Mouse (Mus musculus) forebrain, postnatal 0 days (tissue): ENCODE results near the gene Nipsnap1. TPM values are rescaled to one million over a fixed set of nuclear protein-coding genes. Genes with fewer than 3 reads are reported as not detected.

Source experiments
- ATAC-seq: fragments of 200-750 bp; cut with Nextera tagmentation; 2 replicates; pipeline ENCODE4 v1.8.0; 2017; ENCODE audit warnings: mild to moderate bottlenecking, moderate library complexity
- DNase-seq: peaks from one replicate; pipeline ENCODE4 v3.0.0-alpha.2; 2015
- H3K27ac ChIP-seq: fragments of 300-500 bp; sonication (generic); 2 replicates; pipeline ENCODE4 v1.5.1; 2014; ENCODE audit warnings: low read depth, mild to moderate bottlenecking, antibody characterized with exemption, low read length, moderate library complexity, mixed read lengths
- H3K27me3 ChIP-seq: fragments of 300-500 bp; sonication (generic); 2 replicates; pipeline ENCODE4 v1.6.1; 2014; ENCODE audit warnings: mild to moderate bottlenecking, low read length, mixed read lengths; ENCODE audit not compliant: insufficient read depth
- H3K36me3 ChIP-seq: fragments of 300-500 bp; sonication (generic); 2 replicates; pipeline ENCODE4 v1.6.1; 2014; ENCODE audit warnings: mild to moderate bottlenecking, moderate library complexity; ENCODE audit not compliant: insufficient read depth
- H3K4me1 ChIP-seq: fragments of 300-500 bp; sonication (generic); 2 replicates; pipeline ENCODE4 v1.6.1; 2014; ENCODE audit warnings: antibody characterized with exemption; ENCODE audit not compliant: insufficient read depth
- H3K4me2 ChIP-seq: fragments of 300-500 bp; sonication (generic); 2 replicates; pipeline ENCODE4 v1.6.1; 2014; ENCODE audit warnings: low read depth, mild to moderate bottlenecking, moderate library complexity
- H3K4me3 ChIP-seq: fragments of 300-500 bp; sonication (generic); 2 replicates; pipeline ENCODE4 v1.5.1; 2014; ENCODE audit warnings: low read depth, low read length, mixed read lengths
- H3K9ac ChIP-seq: fragments of 300-500 bp; sonication (generic); 2 replicates; pipeline ENCODE4 v1.6.1; 2014; ENCODE audit warnings: mild to moderate bottlenecking
- H3K9me3 ChIP-seq: fragments of 300-500 bp; sonication (generic); 2 replicates; pipeline ENCODE4 v1.6.1; 2016; ENCODE audit warnings: low read length
- CTCF ChIP-seq: sonication (generic); IDR thresholded peaks from 2 replicates; pipeline ENCODE4 v1.5.1; 2016; ENCODE audit warnings: antibody characterized with exemption, control low read depth, low read depth
- WGBS: fragments of 180-500 bp; shearing (Covaris S2); extraction: QIAGEN DNeasy Blood & Tissue Kit; methylation state at CpG from one replicate; pipeline ENCODE4 v1.1.7; 2014; 5-methylcytosine and 5-hydroxymethylcytosine counted together
- polyA plus RNA-seq: library from polyadenylated mRNA; unstranded; fragments of >200 nt; fragmentation: Nextera tagmentation; extraction: Ambion mirVana; gene quantifications from 2 replicates; pipeline ENCODE4 v1.2.1, GENCODE M21; 2015
- total RNA-seq: library from RNA; depleted of rRNA; stranded (reverse); fragments of >200 nt; gene quantifications from 2 replicates; pipeline ENCODE4 v1.2.3, GENCODE M21; 2014

Gene Nipsnap1
- total and polyA plus RNA-seq, 2 experiments from 2014 or later = 125 to 128 TPM

- WGBS = 62% methylated on average over 6 of the region's 6 CpGs
- Histone ChIP-seq H3K4me2 (no peak overlapping the region), H3K9ac (no peak overlapping the region), H3K4me3 (no peak overlapping the region), H3K9me3 (no peaks in the 10 kb centered on the region), H3K4me1 (no peaks in the 10 kb centered on the region), H3K27ac (no peak overlapping the region), H3K27me3 (no peaks in the 10 kb centered on the region), H3K36me3 (no peaks in the 10 kb centered on the region)
- peak; percentile 66 for TF ChIP-seq CTCF
- DNase-seq (peak; percentile 61), ATAC-seq (no peak; the same call in 1 of the 2 replicates)
These were observed 37.0 kb upstream of the Nipsnap1 start for GRCm38 (mm10) chr11:4836755-4837154.

DNA sequence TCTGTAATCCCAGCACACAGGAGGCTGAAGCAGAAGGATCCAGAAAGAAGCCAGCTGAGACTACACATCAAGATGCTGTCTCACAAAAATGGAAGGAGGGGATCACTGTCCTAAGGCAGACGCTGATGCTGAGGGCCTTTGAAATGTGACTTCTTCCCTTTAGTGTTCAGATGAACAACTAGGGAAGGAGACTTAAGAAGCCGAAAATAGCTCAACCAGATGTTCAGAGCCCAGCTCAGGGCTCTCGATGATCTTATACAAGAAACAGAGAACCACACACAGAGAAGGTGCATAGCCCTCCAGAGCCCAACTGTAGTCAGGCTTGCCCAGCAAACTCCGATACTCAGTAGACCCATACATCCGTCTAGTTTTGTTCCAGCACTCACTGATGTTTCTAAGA is 36.4 kb upstream of the Nipsnap1 start:
- DNase-seq (no peak), ATAC-seq (no peak)
- H3K4me2 ChIP-seq = no peak overlapping the region
- no peaks in the 10 kb centered on the region for H3K4me1 ChIP-seq
- no peak overlapping the region for H3K9ac ChIP-seq
- no peaks in the 10 kb centered on the region for H3K9me3 ChIP-seq
- no peaks in the 10 kb centered on the region for H3K36me3 ChIP-seq
- no peak overlapping the region for H3K27ac ChIP-seq
- no peak overlapping the region for H3K4me3 ChIP-seq
- H3K27me3 ChIP-seq = no peaks in the 10 kb centered on the region
- no peak for TF ChIP-seq CTCF
- 71% methylated on average over 5 of the region's 5 CpGs for WGBS

- H3K27me3 ChIP-seq = no peaks in the 10 kb centered on the region
- no peak for TF ChIP-seq CTCF
- H3K4me2 ChIP-seq = no peak overlapping the region
- H3K9ac ChIP-seq = no peak overlapping the region
- no peak overlapping the region for H3K27ac ChIP-seq
- no peak overlapping the region for H3K4me3 ChIP-seq
- DNase-seq = no peak
- WGBS = 84% methylated on average over 1 of the region's 1 CpGs
- H3K9me3 ChIP-seq = no peaks in the 10 kb centered on the region
- no peaks in the 10 kb centered on the region for H3K36me3 ChIP-seq
- no peak for ATAC-seq
- H3K4me1 ChIP-seq = no peaks in the 10 kb centered on the region
These were observed 35.5 kb upstream of the Nipsnap1 start for GRCm38 (mm10) chr11:4838235-4838634.

- no peak overlapping the region for H3K4me2 ChIP-seq
- no peak overlapping the region for H3K9ac ChIP-seq
These were observed 32.7 kb upstream of the Nipsnap1 start for GRCm38 (mm10) chr11:4840942-4841526.

GRCm38 (mm10) chr11:4848483-4849248 is 25.1 kb upstream of the Nipsnap1 start:
- H3K4me3 ChIP-seq = peak overlapping the region; percentile 93
- peak overlapping the region; percentile 77 for H3K27ac ChIP-seq
- no peaks in the 10 kb centered on the region for H3K36me3 ChIP-seq
- no peaks in the 10 kb centered on the region for H3K9me3 ChIP-seq
- no peaks in the 10 kb centered on the region for H3K27me3 ChIP-seq
- H3K4me2 ChIP-seq = peak overlapping the region; percentile 65
- no peak for DNase-seq
- H3K9ac ChIP-seq = peak overlapping the region; percentile 82
- TF ChIP-seq CTCF = 0 out of 2 replicates have a peak, but pooled peaks have one; percentile 1
- no peak for ATAC-seq
- WGBS = 2% methylated on average over 50 of the region's 50 CpGs
- H3K4me1 ChIP-seq = peaks cover 9% of the 10 kb centered on the region

More at GRCm38 (mm10) chr11:4840942-4841526, 32.7 kb upstream of the Nipsnap1 start:
- WGBS = 76% methylated on average over 3 of the region's 3 CpGs
- Histone ChIP-seq H3K4me3 (no peak overlapping the region), H3K4me1 (no peaks in the 10 kb centered on the region), H3K27ac (no peak overlapping the region), H3K36me3 (no peaks in the 10 kb centered on the region), H3K9me3 (no peaks in the 10 kb centered on the region), H3K27me3 (no peaks in the 10 kb centered on the region)
- ATAC-seq = no peak
- no peak for TF ChIP-seq CTCF
- DNase-seq = no peak

DNA sequence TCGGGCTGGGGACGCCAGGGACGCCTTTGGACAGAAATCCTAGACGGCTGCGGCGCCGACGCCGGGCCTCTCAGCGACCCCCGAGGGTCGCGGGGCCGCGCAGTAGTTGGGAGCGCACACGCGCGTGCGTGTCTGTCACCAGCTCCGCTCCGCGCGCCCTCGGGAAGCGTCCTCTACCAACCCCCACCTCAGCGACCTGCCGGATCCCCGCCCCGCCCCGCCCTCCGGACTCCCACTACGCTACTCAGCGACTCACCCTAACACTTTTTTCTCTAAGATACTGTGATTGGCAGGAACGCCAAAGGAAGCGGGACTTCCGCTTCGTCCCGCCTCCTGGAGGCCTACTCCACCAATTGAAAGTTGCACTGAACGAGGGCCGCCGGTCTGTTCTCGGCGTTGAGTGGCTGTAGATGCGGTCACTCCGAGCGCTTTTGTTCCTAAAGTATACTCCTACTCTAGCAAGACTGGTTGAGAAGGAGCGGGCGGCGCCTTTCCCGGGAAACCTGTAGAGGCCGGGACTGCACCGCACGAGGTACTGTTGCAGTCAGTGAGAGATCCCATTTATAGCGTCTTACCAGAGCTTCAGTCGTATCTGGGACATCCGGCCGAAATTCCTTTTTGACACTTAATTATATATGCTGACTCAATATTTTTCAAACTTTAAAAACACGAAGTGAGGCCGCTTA is 24.4 kb upstream of the Nipsnap1 start, which contains the start of gene Nf2:
Nf2 (minus strand) TSS at position 279 of the 686 bp plus-strand sequence.
- H3K9ac ChIP-seq = peak within 1 kb of the TSS; percentile 82
- no peaks in the 10 kb centered on the region for H3K36me3 ChIP-seq
- peak within 1 kb of the TSS; percentile 77 for H3K27ac ChIP-seq
- H3K4me1 ChIP-seq = peaks cover 9% of the 10 kb centered on the region
- H3K4me3 ChIP-seq = peak within 1 kb of the TSS; percentile 93
- TF ChIP-seq CTCF = 0 out of 2 replicates have a peak, but pooled peaks have one; percentile 21
- WGBS = 1% methylated on average over 59 of the region's 60 CpGs
- ATAC-seq = peak; percentile 99
- DNase-seq = peak; percentile 99
- H3K4me2 ChIP-seq = peak within 1 kb of the TSS; percentile 65
- H3K27me3 ChIP-seq = no peaks in the 10 kb centered on the region
- H3K9me3 ChIP-seq = no peaks in the 10 kb centered on the region
